In genomic region chr3:138490034-138490337, GRCm38 (mm10) we compare ENCODE assay signal across 8 mouse cellular contexts. TPM values are rescaled to one million over a fixed set of nuclear protein-coding genes. Genes with fewer than 3 reads are reported as not detected.
A peak's percentile ranks its signal among the peaks of the same experiment; 100 is the strongest.
DNase-seq lines count a peak whose midpoint lies in the region; ATAC-seq and TF ChIP-seq lines count a peak whose summit lies in the region.

No protein-coding gene starts in this region.

- peaks cover 5% of the 10 kb centered on the region; the same call in 1 of the 2 replicates for H3K9me3 ChIP-seq in E14TG2a.4 (ENCODE audit: low read length)
- no peaks in the 10 kb centered on the region for H3K9me3 ChIP-seq in forebrain, embryonic 16.5 days (ENCODE audit: control insufficient read depth, low read length)
- no peaks in the 10 kb centered on the region for H3K9me3 ChIP-seq in liver, embryonic 14.5 days (ENCODE audit: control insufficient read depth, low read length)

- no peak for TF ChIP-seq CTCF in E14TG2a.4 (conservative IDR thresholded peaks at IDR 0.05; ENCODE audit: low read length)
- no peak for TF ChIP-seq CTCF in liver, embryonic 14.5 days (IDR thresholded peaks at IDR 0.05; ENCODE audit: low read depth)

- peaks cover 18% of the 10 kb centered on the region for H3K36me3 ChIP-seq in E14TG2a.4 (ENCODE audit: insufficient read depth, low read length)
- H3K36me3 ChIP-seq in forebrain, embryonic 16.5 days (ENCODE audit: control insufficient read depth, insufficient read depth): no peaks in the 10 kb centered on the region
- peaks cover 4% of the 10 kb centered on the region for H3K36me3 ChIP-seq in liver, embryonic 14.5 days (replicated peaks; ENCODE audit: control insufficient read depth, insufficient read depth, low read depth)

- intact Hi-C loops in heart, postnatal 25 days (cut with DNase I): no loop called here

- no peak overlapping the region for H3K27ac ChIP-seq in forebrain, embryonic 16.5 days (ENCODE audit: low read length)
- H3K27ac ChIP-seq in liver, embryonic 14.5 days: peak overlapping the region; percentile 40

- peaks cover 2% of the 10 kb centered on the region; the same call in 1 of the 2 replicates for H3K27me3 ChIP-seq in E14TG2a.4 (ENCODE audit: insufficient read depth, low read length)
- no peaks in the 10 kb centered on the region for H3K27me3 ChIP-seq in forebrain, embryonic 16.5 days (replicated peaks; ENCODE audit: control insufficient read depth, insufficient read depth, low read length)
- no peaks in the 10 kb centered on the region for H3K27me3 ChIP-seq in liver, embryonic 14.5 days (ENCODE audit: control insufficient read depth, insufficient read depth, low read length)

- DNase-seq in heart, adult 11 months: peak; percentile 82
- no peak for DNase-seq in heart, postnatal 25 days (ENCODE audit: low spot score)
- DNase-seq in liver, embryonic 14.5 days (ENCODE audit: low read depth in 3 of 3, low spot score in 3 of 3): no peak
- DNase-seq in testis, postnatal 14 days (ENCODE audit: low spot score): no peak
- DNase-seq in gastrocnemius, adult 18-20 months (ENCODE audit: low spot score): no peak

- H3K4me1 ChIP-seq in E14TG2a.4 (replicated peaks; ENCODE audit: low read depth, low read length): peaks cover 29% of the 10 kb centered on the region
- peaks cover 11% of the 10 kb centered on the region for H3K4me1 ChIP-seq in forebrain, embryonic 16.5 days (replicated peaks; ENCODE audit: control insufficient read depth, insufficient read depth, low read length)
- peaks cover 9 to 16% of the 10 kb centered on the region in 2 experiments for H3K4me1 ChIP-seq in liver, embryonic 14.5 days (replicated peaks; ENCODE audit: control insufficient read depth in 2 of 2, insufficient read depth in 2 of 2, low read length in 1 of 2)

- 21% methylated on average over 6 of the region's 6 CpGs for WGBS in forebrain, embryonic 16.5 days
- 2% methylated on average over 6 of the region's 6 CpGs for WGBS in liver, embryonic 14.5 days (ENCODE audit: insufficient replicate concordance)

- H3K4me3 ChIP-seq in E14TG2a.4 (replicated peaks; ENCODE audit: low read length): peak overlapping the region; percentile 80
- peak overlapping the region; percentile 55 for H3K4me3 ChIP-seq in forebrain, embryonic 16.5 days (replicated peaks; ENCODE audit: low read length)
- H3K4me3 ChIP-seq in liver, embryonic 14.5 days (ENCODE audit: insufficient read depth in 1 of 2, low read depth in 2 of 2, low read length in 2 of 2): peak overlapping the region; percentile 46 to 96; a peak in 3 of 4 replicates

- peak; percentile 3 for ATAC-seq in forebrain, embryonic 16.5 days
- no peak for ATAC-seq in liver, embryonic 14.5 days (ENCODE audit: insufficient read depth)
- no peak for ATAC-seq in erythroid progenitor cell, adult 5-6 weeks (replicated peaks; ENCODE audit: low FRiP score, poor library complexity, severe bottlenecking)

- no peak for TF ChIP-seq EP300 in liver, embryonic 14.5 days (IDR thresholded peaks at IDR 0.05; ENCODE audit: low read depth)

- H3K4me2 ChIP-seq in forebrain, embryonic 16.5 days (ENCODE audit: low read length): peak overlapping the region; percentile 53
- peak overlapping the region; percentile 91 for H3K4me2 ChIP-seq in liver, embryonic 14.5 days (ENCODE audit: low read depth)

- H3K9ac ChIP-seq in forebrain, embryonic 16.5 days (replicated peaks; ENCODE audit: low read depth, low read length): peak overlapping the region; percentile 61
- H3K9ac ChIP-seq in liver, embryonic 14.5 days (replicated peaks): peak overlapping the region; percentile 67

RNA-seq across cellular contexts. Expression of gene Metap1, which starts 0.7 kb away (rescaled TPM):
- 10 to 100 TPM; 36.7 to 39.3 TPM for total RNA-seq in heart, postnatal 25 days (2021)
- 48.0 and 52.3 TPM in 2 replicates for polyA plus RNA-seq in forebrain, embryonic 16.5 days (2015; fragmentation: Nextera tagmentation; extraction: Ambion mirVana)
- polyA plus RNA-seq in liver, embryonic 14.5 days (2012; rRNA removed): 15.8 and 22.2 TPM in 2 replicates
- polyA plus RNA-seq in liver, embryonic 14.5 days (2014; fragmentation: Nextera tagmentation; extraction: Ambion mirVana): 21.9 and 25.4 TPM in 2 replicates
- 32.7 and 39.3 TPM in 2 replicates for total RNA-seq in erythroid progenitor cell, adult 5-6 weeks (2015; ENCODE audit: low replicate concordance)
- total RNA-seq in erythroid progenitor cell, adult 5-6 weeks (2017; ENCODE audit: low replicate concordance): 29.7 and 40.6 TPM in 2 replicates
- 10 to 100 TPM; 45.5 to 46.4 TPM for total RNA-seq in gastrocnemius, adult 18-20 months (2021)

RNA-seq across cellular contexts. Expression of gene Eif4e, which starts 36.0 kb away (rescaled TPM):
- 100 to 1,000 TPM; 171 to 172 TPM for total RNA-seq in heart, postnatal 25 days (2021)
- polyA plus RNA-seq in forebrain, embryonic 16.5 days (2015; fragmentation: Nextera tagmentation; extraction: Ambion mirVana): 388 and 397 TPM in 2 replicates
- 22.6 and 74.4 TPM in 2 replicates for polyA plus RNA-seq in liver, embryonic 14.5 days (2012; rRNA removed)
- polyA plus RNA-seq in liver, embryonic 14.5 days (2014; fragmentation: Nextera tagmentation; extraction: Ambion mirVana): 180 and 187 TPM in 2 replicates
- total RNA-seq in erythroid progenitor cell, adult 5-6 weeks (2015; ENCODE audit: low replicate concordance): 129 and 176 TPM in 2 replicates
- total RNA-seq in erythroid progenitor cell, adult 5-6 weeks (2017; ENCODE audit: low replicate concordance): 97.2 and 160 TPM in 2 replicates
- total RNA-seq in gastrocnemius, adult 18-20 months (2021): 100 to 1,000 TPM; 119 to 137 TPM

RNA-seq across cellular contexts. Expression of gene Adh5, which starts 47.1 kb away (rescaled TPM):
- 10 to 100 TPM; 89.9 to 90.2 TPM for total RNA-seq in heart, postnatal 25 days (2021)
- 260 and 293 TPM in 2 replicates for polyA plus RNA-seq in forebrain, embryonic 16.5 days (2015; fragmentation: Nextera tagmentation; extraction: Ambion mirVana)
- polyA plus RNA-seq in liver, embryonic 14.5 days (2012; rRNA removed): 27.6 and 38.9 TPM in 2 replicates
- polyA plus RNA-seq in liver, embryonic 14.5 days (2014; fragmentation: Nextera tagmentation; extraction: Ambion mirVana): 87.4 and 92.6 TPM in 2 replicates
- 15.1 and 28.5 TPM in 2 replicates for total RNA-seq in erythroid progenitor cell, adult 5-6 weeks (2015; ENCODE audit: low replicate concordance)
- 12.1 and 19.9 TPM in 2 replicates for total RNA-seq in erythroid progenitor cell, adult 5-6 weeks (2017; ENCODE audit: low replicate concordance)
- total RNA-seq in gastrocnemius, adult 18-20 months (2021): 10 to 100 TPM; 57.1 to 58.3 TPM
